Mouse (Mus musculus): ENCODE results near the gene Vwce.

Gene Vwce

DNA sequence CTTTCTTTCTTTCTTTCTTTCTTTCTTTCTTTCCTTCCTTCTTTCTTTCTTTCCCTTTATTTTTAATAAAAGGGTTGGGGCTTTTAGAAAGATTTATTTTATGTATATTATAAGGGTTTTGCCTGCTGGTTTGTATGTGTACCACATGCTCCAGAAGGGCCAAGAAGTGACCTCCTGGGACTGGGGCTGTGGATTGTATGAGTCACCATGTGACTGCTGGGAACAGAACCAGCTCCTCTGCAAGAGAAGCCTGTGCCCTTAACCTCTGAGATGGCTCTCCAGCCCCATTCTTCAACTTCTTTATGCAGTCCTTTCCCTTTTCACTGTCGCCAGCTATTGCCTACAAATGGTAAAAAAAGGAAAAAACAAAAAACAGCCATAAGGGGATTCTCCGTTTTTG lies 11.6 kb downstream of the Vwce start:
- peak; percentile 95 for DNase-seq (ENCODE audit: low spot score)

GRCm38 (mm10) chr19:10648156-10648555 lies 14.1 kb downstream of the Vwce start:
- no peak for DNase-seq (ENCODE audit: low spot score)

DNA sequence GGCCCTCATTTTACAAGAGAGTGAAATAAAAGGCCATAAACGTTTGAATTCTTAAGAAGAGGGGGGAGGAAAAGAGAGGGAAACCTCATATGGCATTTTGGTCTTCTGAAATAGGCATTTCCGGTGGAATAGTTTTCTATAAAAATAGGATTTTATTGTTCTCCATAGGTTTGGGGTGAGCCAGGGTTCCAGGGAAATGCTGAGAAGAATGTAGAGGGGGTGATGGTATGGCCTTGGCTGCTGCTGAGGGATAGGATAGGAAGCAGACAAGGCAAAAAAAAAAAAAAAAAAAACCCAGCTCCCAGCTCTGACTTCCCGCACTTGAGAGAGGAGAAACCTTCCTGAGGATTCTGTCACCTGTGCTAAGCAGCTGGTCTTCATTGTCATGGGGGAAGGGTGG lies 22.0 kb downstream of the Vwce start:
- DNase-seq (ENCODE audit: low spot score) = no peak

GRCm38 (mm10) chr19:10657742-10658141 lies 23.7 kb downstream of the Vwce start:
- DNase-seq (ENCODE audit: low spot score) = no peak

- no peak for DNase-seq (ENCODE audit: low spot score)
Measured at GRCm38 (mm10) chr19:10658406-10658805, 24.4 kb downstream of the Vwce start.

GRCm38 (mm10) chr19:10661373-10661772 lies 27.4 kb downstream of the Vwce start:
- no peak for DNase-seq (ENCODE audit: low spot score)

GRCm38 (mm10) chr19:10661919-10662318 lies 27.9 kb downstream of the Vwce start:
- DNase-seq (ENCODE audit: low spot score) = no peak

DNA sequence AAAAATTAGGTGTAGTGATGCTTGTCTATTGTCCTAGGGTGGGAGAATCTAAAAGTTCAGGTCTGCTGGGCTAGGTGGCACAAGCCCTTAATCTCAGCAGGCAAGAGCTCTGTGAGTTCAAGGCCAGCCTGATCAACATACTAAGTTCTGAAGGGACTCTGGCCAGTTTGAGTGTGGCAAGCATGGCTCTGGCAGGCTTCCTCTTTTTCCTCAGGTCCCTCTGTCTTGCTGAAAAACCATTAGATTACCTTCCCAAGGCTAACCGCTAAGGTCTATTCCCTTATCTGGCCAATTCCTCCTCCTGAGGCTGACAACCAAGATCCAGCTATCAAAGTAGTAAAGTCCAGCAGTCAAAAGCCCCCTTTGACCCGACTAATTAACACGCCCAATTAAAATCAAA lies 28.7 kb downstream of the Vwce start:
- no peak for DNase-seq (ENCODE audit: low spot score)

DNA sequence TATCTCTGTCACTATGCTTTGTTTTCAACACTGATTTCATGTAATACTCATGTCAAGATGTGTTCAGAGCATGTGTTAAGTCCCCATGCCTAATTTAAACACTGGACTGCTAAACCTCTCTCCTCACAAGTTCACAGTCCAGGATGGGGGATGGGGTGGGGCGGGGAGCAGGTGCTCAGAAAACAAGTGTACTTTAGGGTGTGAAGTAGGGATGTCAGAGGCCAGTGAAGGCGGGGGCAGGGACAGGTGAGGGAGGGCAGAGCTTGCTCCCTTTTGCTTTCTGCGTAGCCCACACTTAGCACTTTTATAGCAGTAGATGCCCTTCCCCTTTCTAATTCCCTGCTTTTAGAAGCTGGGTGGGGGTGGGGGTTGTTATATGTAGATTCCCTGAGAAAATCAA lies 31.1 kb downstream of the Vwce start:
- no peak for DNase-seq (ENCODE audit: low spot score)

DNA sequence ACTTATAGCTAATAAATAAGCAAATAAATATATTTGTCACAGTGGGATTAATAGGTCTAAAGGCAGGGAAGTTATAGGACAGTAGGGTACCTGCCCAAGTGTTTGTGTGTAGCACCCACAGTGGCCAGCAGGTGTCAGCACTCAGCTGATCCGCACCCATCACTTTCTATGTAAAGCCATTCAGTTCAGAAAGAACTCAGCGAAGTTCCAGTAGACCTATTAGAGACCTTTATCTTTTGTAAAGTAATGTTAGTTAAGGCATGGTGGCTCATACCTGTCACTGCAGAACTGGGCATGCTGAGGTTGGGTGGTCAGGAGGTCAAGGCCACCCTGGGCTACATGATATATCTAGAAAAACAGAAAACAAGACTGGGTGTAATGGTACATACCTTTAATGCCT lies 31.5 kb downstream of the Vwce start:
- DNase-seq (ENCODE audit: low spot score) = peak; percentile 76

DNA sequence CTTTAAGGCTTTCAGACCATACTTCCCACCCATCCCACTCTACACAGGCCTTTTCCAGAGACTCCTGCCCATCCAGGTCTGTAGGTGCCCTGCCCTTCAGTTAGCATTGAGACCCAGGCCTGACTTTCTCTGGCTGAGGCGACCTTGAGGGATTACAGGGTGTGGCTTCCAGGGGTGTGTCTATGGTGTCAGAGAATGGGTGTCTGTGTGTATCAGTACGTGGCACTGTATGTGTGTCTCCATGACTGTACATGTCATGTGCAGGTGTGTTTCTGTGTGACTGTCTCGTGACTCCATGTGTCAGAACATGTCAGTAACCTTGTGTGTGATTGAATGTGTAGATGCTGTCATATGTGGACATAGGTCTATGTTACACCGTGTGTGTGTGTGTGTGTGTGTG lies 37.3 kb downstream of the Vwce start:
- no peak for DNase-seq (ENCODE audit: low spot score)

DNA sequence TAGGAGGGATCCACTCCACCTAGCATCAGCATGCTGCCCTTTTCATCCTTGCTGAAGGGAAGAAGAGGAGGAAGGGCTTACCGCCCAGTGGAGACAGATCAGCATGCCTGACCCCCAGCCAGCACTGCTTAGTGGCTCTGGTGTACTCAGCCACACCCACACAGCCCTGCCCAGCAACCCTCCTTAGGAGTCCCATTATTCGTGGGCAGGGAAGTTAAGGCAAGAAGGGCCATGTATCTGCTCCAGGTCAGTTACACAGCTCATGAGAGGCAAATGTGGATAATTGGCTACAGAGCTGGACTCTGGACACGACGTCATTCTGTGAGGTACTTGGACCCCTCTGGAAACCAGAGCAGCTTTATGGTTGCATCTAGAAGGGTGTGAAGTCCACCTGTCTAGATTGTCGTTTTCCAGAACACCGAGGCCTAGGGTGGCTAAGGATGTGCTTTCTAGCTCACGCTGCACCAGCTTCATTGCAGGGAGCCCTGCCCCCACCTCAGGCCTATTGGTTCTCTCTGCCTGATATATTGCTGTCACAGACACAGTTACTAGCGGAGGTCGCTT lies 37.9 kb downstream of the Vwce start:
- DNase-seq (ENCODE audit: low spot score) = no peak

DNA sequence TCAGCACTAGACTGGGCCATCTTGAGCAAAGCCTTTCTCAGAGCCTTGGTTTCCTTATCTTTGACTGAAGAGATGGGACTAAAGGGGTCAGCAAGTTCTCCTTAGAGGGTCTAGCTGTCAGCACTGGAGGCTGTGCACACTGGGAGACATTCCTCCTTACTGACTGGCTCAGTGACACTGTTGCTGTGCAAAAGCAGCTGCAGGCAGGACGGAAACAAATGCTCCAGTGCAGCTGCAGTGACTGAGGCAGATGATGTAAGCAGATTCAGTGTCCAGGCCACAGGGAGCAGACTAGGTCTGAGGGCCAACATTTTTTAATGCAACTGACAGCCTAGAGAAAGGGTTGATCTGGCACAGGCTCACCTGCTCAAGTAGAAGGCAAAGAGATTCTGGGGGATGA lies 39.3 kb downstream of the Vwce start:
- no peak for DNase-seq (ENCODE audit: low spot score)

DNA sequence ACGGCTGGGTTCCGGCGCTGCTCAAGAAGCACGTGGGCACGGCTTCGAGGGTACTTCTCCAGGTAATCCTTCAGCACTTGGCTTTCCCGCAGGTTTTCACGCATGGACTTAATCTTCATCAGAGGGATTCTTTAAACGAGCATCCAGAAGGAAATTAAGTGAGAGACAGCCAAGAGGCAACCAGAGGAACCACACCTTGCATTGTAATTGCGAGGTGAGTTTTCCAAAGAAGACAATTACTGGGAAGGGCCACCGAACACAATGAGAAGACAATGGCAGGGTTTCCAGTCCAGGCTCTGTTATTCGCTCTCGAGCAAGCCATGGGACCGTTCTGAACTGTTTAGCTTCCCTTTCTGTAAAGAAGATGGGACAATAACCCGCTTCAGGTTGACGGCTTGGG lies 42.6 kb downstream of the Vwce start:
- no peak for DNase-seq (ENCODE audit: low spot score)

GRCm38 (mm10) chr19:10677915-10678771 lies 44.1 kb downstream of the Vwce start, which contains the start of gene Pga5:
Pga5 (minus strand) TSS chr19:10678071.
- peak; percentile 93 for DNase-seq (ENCODE audit: low spot score)

- DNase-seq (ENCODE audit: low spot score) = no peak
Measured at GRCm38 (mm10) chr19:10678772-10679067, 44.7 kb downstream of the Vwce start.

- no peak for DNase-seq (ENCODE audit: low spot score)
Measured at GRCm38 (mm10) chr19:10681571-10681970, 47.6 kb downstream of the Vwce start.

- no peak for DNase-seq (ENCODE audit: low spot score)
Measured at GRCm38 (mm10) chr19:10685081-10685480, 51.1 kb downstream of the Vwce start.

DNA sequence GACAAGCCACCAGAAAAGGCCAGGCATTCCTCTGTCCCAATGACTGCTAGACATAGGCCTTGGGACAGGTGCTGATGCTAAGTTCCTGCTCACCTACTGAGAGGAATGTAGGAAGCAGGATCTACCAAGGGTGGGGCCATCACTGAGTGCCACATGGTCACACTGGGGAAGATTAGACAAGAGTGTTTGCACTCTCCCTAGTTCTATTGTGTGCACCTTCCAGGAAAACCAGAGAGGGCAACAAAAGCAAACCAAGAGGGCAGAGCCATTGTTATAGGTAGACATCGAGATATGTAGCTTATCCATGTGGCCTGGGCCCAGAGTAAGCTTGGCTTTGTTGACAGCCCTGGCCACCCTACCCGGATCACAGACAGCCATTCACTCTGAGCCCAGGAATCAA lies 51.7 kb downstream of the Vwce start:
- no peak for DNase-seq (ENCODE audit: low spot score)

GRCm38 (mm10) chr19:10688537-10689352 lies 54.7 kb downstream of the Vwce start, which contains the start of gene Vps37c:
Vps37c (plus strand) TSS chr19:10688735.
- DNase-seq (ENCODE audit: low spot score) = peak; percentile 95

DNA sequence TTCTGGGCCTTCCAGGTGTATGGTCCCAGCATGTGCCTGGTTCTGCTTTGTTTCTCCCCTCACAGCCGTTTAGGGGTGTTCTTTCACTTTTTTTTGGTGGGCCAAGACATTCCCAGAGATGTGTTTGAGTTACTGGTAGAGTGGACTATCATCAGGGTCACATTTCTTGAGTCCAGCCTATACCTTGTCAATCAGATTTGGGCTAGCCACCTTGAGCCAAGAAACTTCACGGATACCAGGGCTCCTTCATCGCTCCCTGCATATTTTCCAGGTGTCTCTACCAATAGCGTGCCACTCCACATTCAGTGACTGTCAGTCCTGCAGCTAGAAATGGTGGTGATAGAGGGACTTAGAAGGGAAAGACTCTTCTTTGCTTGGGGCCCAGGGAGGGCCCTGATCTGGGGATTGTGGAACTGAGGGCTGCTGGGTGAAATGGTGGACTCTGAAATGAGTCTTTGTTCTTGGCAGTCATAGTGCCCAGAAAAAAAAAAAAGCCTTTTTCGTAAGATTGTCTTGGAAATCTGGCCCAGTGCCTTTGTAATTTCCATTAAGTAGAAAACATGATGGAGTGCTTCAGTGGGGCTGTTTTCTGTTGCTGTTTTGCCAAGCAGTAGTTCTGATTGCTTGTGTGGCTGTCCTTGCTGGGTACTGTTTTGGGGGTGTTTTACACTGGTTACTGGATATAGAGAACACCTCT lies 55.6 kb downstream of the Vwce start:
- DNase-seq (ENCODE audit: low spot score) = peak; percentile 92

DNA sequence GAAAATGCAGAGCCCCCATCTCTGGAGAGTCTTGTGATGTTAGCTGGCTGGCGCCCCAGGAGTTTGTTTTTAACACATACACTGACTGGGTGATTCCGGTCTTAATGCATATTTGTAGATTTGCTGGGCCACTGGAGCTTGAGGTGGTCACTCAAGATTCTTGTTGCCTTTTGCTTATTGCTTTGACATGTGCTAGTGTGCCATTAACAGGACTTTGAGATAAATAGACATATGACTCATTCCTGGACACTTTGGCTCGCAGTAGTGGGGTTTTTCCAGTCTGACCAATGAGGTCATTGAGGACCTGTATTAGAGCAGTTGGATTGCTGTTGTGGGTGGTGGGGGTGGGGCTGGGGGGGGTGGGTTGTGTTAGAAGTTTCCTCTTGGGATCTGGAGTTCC lies 56.3 kb downstream of the Vwce start:
- peak; percentile 74 for DNase-seq (ENCODE audit: low spot score)

Data from adipocyte (in vitro differentiated cells).